Mouse (Mus musculus): Measurements from ENCODE around the gene Mccc1.

The Mccc1 gene

GRCm38 (mm10) chr3:35966493-35966892, 34.0 kb downstream of the Mccc1 start:
- DNase-seq (ENCODE audit: low spot score in 2 of 2): no peak

GRCm38 (mm10) chr3:35964928-35965327, 35.5 kb downstream of the Mccc1 start:
- DNase-seq (ENCODE audit: low spot score in 2 of 2): no peak

- DNase-seq (ENCODE audit: low spot score in 2 of 2): no peak
These were observed 36.6 kb downstream of the Mccc1 start for GRCm38 (mm10) chr3:35963921-35964320.

GRCm38 (mm10) chr3:35963401-35963800, 37.1 kb downstream of the Mccc1 start:
- DNase-seq (ENCODE audit: low spot score in 2 of 2): no peak

- no peak for DNase-seq (ENCODE audit: low spot score in 2 of 2)
These were observed 37.5 kb downstream of the Mccc1 start for GRCm38 (mm10) chr3:35962967-35963366.

- peak in 1 of 2 experiments; percentile 14 for DNase-seq (ENCODE audit: low spot score in 2 of 2)
These were observed 43.2 kb downstream of the Mccc1 start for GRCm38 (mm10) chr3:35957230-35957629.

- DNase-seq (ENCODE audit: low spot score in 2 of 2): peak in 1 of 2 experiments; percentile 55
These were observed 45.4 kb downstream of the Mccc1 start for GRCm38 (mm10) chr3:35954901-35955575.

- DNase-seq (ENCODE audit: low spot score in 2 of 2): no peak
These were observed 46.7 kb downstream of the Mccc1 start for GRCm38 (mm10) chr3:35953816-35954215.

GRCm38 (mm10) chr3:35953184-35953583, 47.3 kb downstream of the Mccc1 start:
- peak in 1 of 2 experiments; percentile 44 for DNase-seq (ENCODE audit: low spot score in 2 of 2)

GRCm38 (mm10) chr3:35948197-35948596, 52.3 kb downstream of the Mccc1 start:
- no peak for DNase-seq (ENCODE audit: low spot score in 2 of 2)

- DNase-seq (ENCODE audit: low spot score in 2 of 2): no peak
These were observed 59.9 kb downstream of the Mccc1 start for GRCm38 (mm10) chr3:35940520-35941135.

- DNase-seq (ENCODE audit: low spot score in 2 of 2): no peak
These were observed 60.4 kb downstream of the Mccc1 start for GRCm38 (mm10) chr3:35940047-35940446.

GRCm38 (mm10) chr3:35937345-35937744, 63.1 kb downstream of the Mccc1 start, which contains the start of gene Dcun1d1:
Gene Dcun1d1, minus strand, starts transcription at chr3:35937445.
- no peak for DNase-seq (ENCODE audit: low spot score in 2 of 2)

- no peak for DNase-seq (ENCODE audit: low spot score in 2 of 2)
These were observed 67.1 kb downstream of the Mccc1 start for GRCm38 (mm10) chr3:35933405-35933777.

GRCm38 (mm10) chr3:35932735-35933404, 67.6 kb downstream of the Mccc1 start:
- peak; percentile 78 to 80 for DNase-seq (ENCODE audit: low spot score in 2 of 2)

GRCm38 (mm10) chr3:35931896-35932727, 68.4 kb downstream of the Mccc1 start:
- peak; percentile 58 to 65 for DNase-seq (ENCODE audit: low spot score in 2 of 2)

GRCm38 (mm10) chr3:35931359-35931758, 69.1 kb downstream of the Mccc1 start:
- DNase-seq (ENCODE audit: low spot score in 2 of 2): no peak

- no peak for DNase-seq (ENCODE audit: low spot score in 2 of 2)
These were observed 70.6 kb downstream of the Mccc1 start for GRCm38 (mm10) chr3:35929831-35930230.

- DNase-seq (ENCODE audit: low spot score in 2 of 2): no peak
These were observed 71.1 kb downstream of the Mccc1 start for GRCm38 (mm10) chr3:35929406-35929805.

GRCm38 (mm10) chr3:35925852-35926251, 74.6 kb downstream of the Mccc1 start:
- DNase-seq (ENCODE audit: low spot score in 2 of 2): no peak

GRCm38 (mm10) chr3:35924007-35924406, 76.5 kb downstream of the Mccc1 start:
- DNase-seq (ENCODE audit: low spot score in 2 of 2): no peak

- no peak for DNase-seq (ENCODE audit: low spot score in 2 of 2)
These were observed 77.0 kb downstream of the Mccc1 start for GRCm38 (mm10) chr3:35923495-35923894.
